9 mouse cellular contexts compared by ENCODE assay signal in the genomic region with DNA sequence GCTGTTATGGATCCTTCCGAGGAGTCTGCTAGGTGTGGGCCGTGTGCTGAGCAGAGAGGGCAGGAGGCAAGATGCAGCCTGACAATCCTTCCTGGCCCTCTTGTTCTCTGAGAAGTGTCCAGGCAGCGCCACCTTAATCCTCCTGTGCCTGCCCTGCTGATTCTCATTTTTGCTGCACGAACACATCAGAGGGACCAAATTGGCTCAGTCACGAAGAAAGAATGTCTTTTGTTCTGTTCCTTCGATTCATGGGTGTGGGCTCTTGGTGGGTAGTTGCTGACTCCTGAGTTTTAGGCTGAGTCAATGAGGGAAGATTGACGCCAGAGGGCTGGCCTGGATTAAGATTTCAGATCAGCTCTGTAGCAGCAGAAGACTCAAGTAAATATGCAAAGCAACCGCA.
A peak's percentile ranks its signal among the peaks of the same experiment; 100 is the strongest.
DNase-seq lines count a peak whose midpoint lies in the region; ATAC-seq and TF ChIP-seq lines count a peak whose summit lies in the region.
"Had no signal": no experiment of that assay in that cellular context is flagged by ENCODE, and none has a peak within 500 bp of the region (broad histone marks: within the 10 kb centered on the region; RNA-seq: fewer than 3 reads in every experiment).

No protein-coding gene starts in this region.

- DNase-seq in layer of hippocampus, adult 2 months (ENCODE audit: low spot score in 2 of 2) = no peak
- DNase-seq in layer of hippocampus, adult 9-10 months (ENCODE audit: low spot score) = no peak
- peak; percentile 56 for DNase-seq in forebrain, embryonic 11.5 days (ENCODE audit: low spot score)
- DNase-seq in right cerebral cortex, adult 18-20 months = no peak

- peak overlapping the region; percentile 64 for H3K27ac ChIP-seq in layer of hippocampus, adult 2 months
- peak overlapping the region; percentile 14; the same call in 1 of the 2 replicates for H3K27ac ChIP-seq in forebrain, embryonic 11.5 days (ENCODE audit: low read depth, low read length)
- H3K27ac ChIP-seq in limb, embryonic 15.5 days = peak overlapping the region; percentile 39; the same call in 1 of the 2 replicates
- peak overlapping the region; percentile 0; the same call in 1 of the 2 replicates for H3K27ac ChIP-seq in stomach, embryonic 14.5 days (ENCODE audit: low read length)
- H3K27ac ChIP-seq: heart, embryonic 13.5 days had no signal

- peak; percentile 55 for ATAC-seq in forebrain, embryonic 11.5 days (replicated peaks; ENCODE audit: low FRiP score)
- ATAC-seq in limb, embryonic 15.5 days (ENCODE audit: insufficient number of reproducible peaks, low FRiP score, low TSS enrichment, low read depth) = no peak
- ATAC-seq in stomach, embryonic 14.5 days (ENCODE audit: insufficient number of reproducible peaks, insufficient read depth, low FRiP score, low read depth) = no peak
- ATAC-seq in granulocyte monocyte progenitor cell, adult 5-6 weeks (replicated peaks; ENCODE audit: poor library complexity, severe bottlenecking) = no peak
- ATAC-seq in inflammation-experienced regulatory T-cells, adult 6 months = no peak

- H3K36me3 ChIP-seq in forebrain, embryonic 11.5 days (ENCODE audit: control insufficient read depth, insufficient read depth, low read length) = no peaks in the 10 kb centered on the region; the same call in none of the 2 replicates
- H3K36me3 ChIP-seq in limb, embryonic 15.5 days = peaks cover 35% of the 10 kb centered on the region
- H3K36me3 ChIP-seq in stomach, embryonic 14.5 days (ENCODE audit: control insufficient read depth, insufficient read depth, low read length) = peaks cover 27% of the 10 kb centered on the region

- peaks cover 3% of the 10 kb centered on the region; the same call in 1 of the 2 replicates for H3K9me3 ChIP-seq in forebrain, embryonic 11.5 days (ENCODE audit: control insufficient read depth, low read length)
- H3K9me3 ChIP-seq in limb, embryonic 15.5 days = no peaks in the 10 kb centered on the region
- H3K9me3 ChIP-seq in stomach, embryonic 14.5 days (ENCODE audit: control insufficient read depth, low read depth, low read length) = peaks cover 10% of the 10 kb centered on the region; the same call in 1 of the 2 replicates

- no peaks in the 10 kb centered on the region for H3K27me3 ChIP-seq in forebrain, embryonic 11.5 days (ENCODE audit: control insufficient read depth, insufficient read depth, low read length)
- no peaks in the 10 kb centered on the region for H3K27me3 ChIP-seq in limb, embryonic 15.5 days
- no peaks in the 10 kb centered on the region for H3K27me3 ChIP-seq in stomach, embryonic 14.5 days (ENCODE audit: control insufficient read depth, insufficient read depth, low read length)
- H3K27me3 ChIP-seq: heart, embryonic 13.5 days had no signal

- H3K4me2 ChIP-seq in forebrain, embryonic 11.5 days (ENCODE audit: low read depth, low read length, severe bottlenecking) = peak overlapping the region; percentile 8; the same call in 1 of the 2 replicates
- no peak overlapping the region for H3K4me2 ChIP-seq in limb, embryonic 15.5 days
- H3K4me2 ChIP-seq in stomach, embryonic 14.5 days (replicated peaks; ENCODE audit: low read depth, low read length) = no peak overlapping the region
- H3K4me2 ChIP-seq: heart, embryonic 13.5 days had no signal

- WGBS in forebrain, embryonic 11.5 days = 9% methylated on average over 8 of the region's 8 CpGs
- WGBS in limb, embryonic 15.5 days = 40% methylated on average over 8 of the region's 8 CpGs
- 33% methylated on average over 8 of the region's 8 CpGs for WGBS in stomach, embryonic 14.5 days

- no peak overlapping the region for H3K4me3 ChIP-seq in layer of hippocampus, adult 2 months
- H3K4me3 ChIP-seq in forebrain, embryonic 11.5 days (ENCODE audit: low read depth, low read length) = no peak overlapping the region
- no peak overlapping the region for H3K4me3 ChIP-seq in limb, embryonic 15.5 days
- no peak overlapping the region for H3K4me3 ChIP-seq in stomach, embryonic 14.5 days (ENCODE audit: low read depth, low read length)
- H3K4me3 ChIP-seq: heart, embryonic 13.5 days had no signal

- peak overlapping the region; percentile 33 for H3K9ac ChIP-seq in forebrain, embryonic 11.5 days (ENCODE audit: low read length)
- H3K9ac ChIP-seq in limb, embryonic 15.5 days = no peak overlapping the region
- H3K9ac ChIP-seq in stomach, embryonic 14.5 days (replicated peaks; ENCODE audit: low read depth, low read length) = no peak overlapping the region
- H3K9ac ChIP-seq: heart, embryonic 13.5 days had no signal

- TF ChIP-seq CTCF in layer of hippocampus, adult 2 months (conservative IDR thresholded peaks at IDR 0.05) = no peak

- peaks cover 10% of the 10 kb centered on the region; the same call in 1 of the 2 replicates for H3K4me1 ChIP-seq in forebrain, embryonic 11.5 days (replicated peaks; ENCODE audit: control insufficient read depth, insufficient read depth, low read length)
- peaks cover 6% of the 10 kb centered on the region for H3K4me1 ChIP-seq in limb, embryonic 15.5 days
- H3K4me1 ChIP-seq in stomach, embryonic 14.5 days (ENCODE audit: control insufficient read depth, insufficient read depth, low read length) = no peaks in the 10 kb centered on the region

Comparison
In these comparisons a context has a peak if more than half of its experiments do, and no peak if none do; other contexts are left out.
1. H3K27ac ChIP-seq: peak in every context shown above with its lines; median percentile 64 in layer of hippocampus, adult 2 months; 39 in limb, embryonic 15.5 days; 14 in forebrain, embryonic 11.5 days; 0 in stomach, embryonic 14.5 days.